18 mouse cellular contexts compared by ENCODE assay signal in the genomic region with DNA sequence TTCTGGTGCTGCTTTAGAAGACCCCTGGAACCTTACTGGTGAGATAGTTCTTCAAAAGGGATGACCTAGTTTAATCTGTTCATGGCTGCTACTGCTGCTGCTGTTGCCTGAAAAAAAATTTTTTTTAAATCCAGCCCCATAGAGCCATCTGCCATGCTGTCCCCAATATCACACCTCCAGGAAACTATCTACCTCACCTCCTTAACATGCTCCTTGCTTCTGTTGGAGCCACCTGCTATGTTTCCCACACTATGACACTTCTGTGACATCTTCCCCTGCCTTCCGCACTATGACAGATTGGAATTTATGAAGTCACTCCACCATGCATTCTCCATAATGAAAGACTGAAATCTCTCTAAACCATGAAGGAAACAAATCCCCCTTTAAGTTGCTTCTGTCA.
DNase-seq lines count a peak whose midpoint lies in the region; ATAC-seq lines count a peak whose summit lies in the region.
"Had no signal": no experiment of that assay in that cellular context is flagged by ENCODE, and none has a peak within 500 bp of the region (broad histone marks: within the 10 kb centered on the region; RNA-seq: fewer than 3 reads in every experiment).

No protein-coding gene starts in this region.

- peak; percentile 91 for ATAC-seq in frontal cortex, adult (ENCODE audit: low TSS enrichment)
- ATAC-seq: CD4-positive, CD25-positive, alpha-beta regulatory T cell, adult 4 months; forebrain, embryonic 13.5 days; forebrain, postnatal 0 days had no signal

- no peak for DNase-seq in frontal cortex, postnatal 25 days (ENCODE audit: low spot score in 2 of 2)
- peak; percentile 12 for DNase-seq in left cerebral cortex, adult 11 months (ENCODE audit: low spot score)
- no peak for DNase-seq in left cerebral cortex, postnatal 4 days
- DNase-seq in brain, adult 2 months (ENCODE audit: low read depth, low spot score) = peak; percentile 71
- DNase-seq in left cerebral cortex, postnatal 36 days (ENCODE audit: low spot score in 2 of 2) = peak; percentile 16 to 23
- DNase-seq in adrenal gland, adult 2 months = no peak
- no peak for DNase-seq in layer of hippocampus, adult 9-10 months (ENCODE audit: low spot score)
- DNase-seq: adrenal gland, postnatal 10 days; B cell, adult 2 months; cerebellum, adult 2 months; cerebellum, postnatal 10 days; forebrain, postnatal 0 days; gastrocnemius, postnatal 36 days; heart, adult 11 months; heart, postnatal 36 days had no signal

- intact Hi-C loops in left cerebral cortex, postnatal 4 days (cut with DNase I) = no loop called here
- intact Hi-C loops in left cerebral cortex, postnatal 36 days (cut with DNase I) = no loop called here

Comparison
In these comparisons a context has a peak if more than half of its experiments do, and no peak if none do; other contexts are left out.
1. DNase-seq: peak in left cerebral cortex, adult 11 months (single experiment), brain, adult 2 months (single experiment) and left cerebral cortex, postnatal 36 days (2 of 2); none in frontal cortex, postnatal 25 days (0 of 2), left cerebral cortex, postnatal 4 days (single experiment), adrenal gland, adult 2 months (single experiment) and layer of hippocampus, adult 9-10 months (single experiment).